Mouse (Mus musculus): Measurements from ENCODE around the gene Kcnn1. TPM values are rescaled to one million over a fixed set of nuclear protein-coding genes. Genes with fewer than 3 reads are reported as not detected.

Gene Kcnn1
- polyA plus RNA-seq, 1 experiment: 3.2 TPM

- Histone ChIP-seq H3K27ac (ENCODE audit: insufficient read depth, low read length) (no peak overlapping the region), H3K36me3 (ENCODE audit: control insufficient read depth, insufficient read depth, low read length, poor library complexity, severe bottlenecking) (no peaks in the 10 kb centered on the region), H3K9me3 (replicated peaks; ENCODE audit: control insufficient read depth, insufficient read depth, low read length, poor library complexity, severe bottlenecking) (no peaks in the 10 kb centered on the region), H3K4me3 (ENCODE audit: low read depth, low read length) (no peak overlapping the region), H3K9ac (ENCODE audit: low read depth, poor library complexity, severe bottlenecking) (no peak overlapping the region), H3K4me1 (ENCODE audit: control insufficient read depth, insufficient read depth, low read length) (peaks cover 9% of the 10 kb centered on the region), H3K27me3 (ENCODE audit: control insufficient read depth, insufficient read depth, low read length, poor library complexity, severe bottlenecking) (no peaks in the 10 kb centered on the region)
- TF ChIP-seq POLR2A (IDR thresholded peaks at IDR 0.05; ENCODE audit: insufficient read depth, low read length): no peak
Observed at GRCm38 (mm10) chr8:70852595-70853231, 10.3 kb downstream of the Kcnn1 start.

- Histone ChIP-seq H3K9ac (ENCODE audit: low read depth, poor library complexity, severe bottlenecking) (no peak overlapping the region), H3K9me3 (replicated peaks; ENCODE audit: control insufficient read depth, insufficient read depth, low read length, poor library complexity, severe bottlenecking) (no peaks in the 10 kb centered on the region)
- TF ChIP-seq EP300 (IDR thresholded peaks at IDR 0.05; ENCODE audit: insufficient read depth, low read depth, low read length): no peak
- no peak for TF ChIP-seq CTCF (IDR thresholded peaks at IDR 0.05; ENCODE audit: low read depth, low read length)
- no peak for TF ChIP-seq POLR2A (IDR thresholded peaks at IDR 0.05; ENCODE audit: insufficient read depth, low read length)
Observed at GRCm38 (mm10) chr8:70851837-70852236, 11.2 kb downstream of the Kcnn1 start.

GRCm38 (mm10) chr8:70850947-70851346 lies 12.1 kb downstream of the Kcnn1 start:
- Histone ChIP-seq H3K36me3 (ENCODE audit: control insufficient read depth, insufficient read depth, low read length, poor library complexity, severe bottlenecking) (no peaks in the 10 kb centered on the region), H3K4me3 (ENCODE audit: low read depth, low read length) (no peak overlapping the region), H3K4me1 (ENCODE audit: control insufficient read depth, insufficient read depth, low read length) (peaks cover 9% of the 10 kb centered on the region), H3K9ac (ENCODE audit: low read depth, poor library complexity, severe bottlenecking) (no peak overlapping the region), H3K9me3 (replicated peaks; ENCODE audit: control insufficient read depth, insufficient read depth, low read length, poor library complexity, severe bottlenecking) (no peaks in the 10 kb centered on the region), H3K27ac (ENCODE audit: insufficient read depth, low read length) (no peak overlapping the region), H3K27me3 (ENCODE audit: control insufficient read depth, insufficient read depth, low read length, poor library complexity, severe bottlenecking) (no peaks in the 10 kb centered on the region)
- no peak for TF ChIP-seq EP300 (IDR thresholded peaks at IDR 0.05; ENCODE audit: insufficient read depth, low read depth, low read length)
- no peak for TF ChIP-seq POLR2A (IDR thresholded peaks at IDR 0.05; ENCODE audit: insufficient read depth, low read length)
- TF ChIP-seq CTCF (IDR thresholded peaks at IDR 0.05; ENCODE audit: low read depth, low read length): no peak

More at GRCm38 (mm10) chr8:70851837-70852236, 11.2 kb downstream of the Kcnn1 start:
- no peak overlapping the region for H3K4me3 ChIP-seq (ENCODE audit: low read depth, low read length)
- no peaks in the 10 kb centered on the region for H3K27me3 ChIP-seq (ENCODE audit: control insufficient read depth, insufficient read depth, low read length, poor library complexity, severe bottlenecking)
- H3K27ac ChIP-seq (ENCODE audit: insufficient read depth, low read length): no peak overlapping the region
- H3K4me1 ChIP-seq (ENCODE audit: control insufficient read depth, insufficient read depth, low read length): peaks cover 9% of the 10 kb centered on the region
- H3K36me3 ChIP-seq (ENCODE audit: control insufficient read depth, insufficient read depth, low read length, poor library complexity, severe bottlenecking): no peaks in the 10 kb centered on the region

- no peak overlapping the region for H3K27ac ChIP-seq (ENCODE audit: insufficient read depth, low read length)
- peaks cover 9% of the 10 kb centered on the region for H3K4me1 ChIP-seq (ENCODE audit: control insufficient read depth, insufficient read depth, low read length)
- no peaks in the 10 kb centered on the region for H3K27me3 ChIP-seq (ENCODE audit: control insufficient read depth, insufficient read depth, low read length, poor library complexity, severe bottlenecking)
- H3K9ac ChIP-seq (ENCODE audit: low read depth, poor library complexity, severe bottlenecking): no peak overlapping the region
- H3K9me3 ChIP-seq (replicated peaks; ENCODE audit: control insufficient read depth, insufficient read depth, low read length, poor library complexity, severe bottlenecking): no peaks in the 10 kb centered on the region
- no peak overlapping the region for H3K4me3 ChIP-seq (ENCODE audit: low read depth, low read length)
- H3K36me3 ChIP-seq (ENCODE audit: control insufficient read depth, insufficient read depth, low read length, poor library complexity, severe bottlenecking): no peaks in the 10 kb centered on the region
- no peak for TF ChIP-seq CTCF (IDR thresholded peaks at IDR 0.05; ENCODE audit: low read depth, low read length)
- TF ChIP-seq EP300 (IDR thresholded peaks at IDR 0.05; ENCODE audit: insufficient read depth, low read depth, low read length): no peak
- no peak for TF ChIP-seq POLR2A (IDR thresholded peaks at IDR 0.05; ENCODE audit: insufficient read depth, low read length)
Observed at GRCm38 (mm10) chr8:70850132-70850845, 12.8 kb downstream of the Kcnn1 start.

- Histone ChIP-seq H3K36me3 (ENCODE audit: control insufficient read depth, insufficient read depth, low read length, poor library complexity, severe bottlenecking) (no peaks in the 10 kb centered on the region), H3K27me3 (ENCODE audit: control insufficient read depth, insufficient read depth, low read length, poor library complexity, severe bottlenecking) (no peaks in the 10 kb centered on the region), H3K9ac (ENCODE audit: low read depth, poor library complexity, severe bottlenecking) (no peak overlapping the region), H3K4me1 (ENCODE audit: control insufficient read depth, insufficient read depth, low read length) (peaks cover 9% of the 10 kb centered on the region), H3K4me3 (ENCODE audit: low read depth, low read length) (no peak overlapping the region), H3K9me3 (replicated peaks; ENCODE audit: control insufficient read depth, insufficient read depth, low read length, poor library complexity, severe bottlenecking) (no peaks in the 10 kb centered on the region), H3K27ac (ENCODE audit: insufficient read depth, low read length) (no peak overlapping the region)
- no peak for TF ChIP-seq CTCF (IDR thresholded peaks at IDR 0.05; ENCODE audit: low read depth, low read length)
- TF ChIP-seq POLR2A (IDR thresholded peaks at IDR 0.05; ENCODE audit: insufficient read depth, low read length): no peak
- TF ChIP-seq EP300 (IDR thresholded peaks at IDR 0.05; ENCODE audit: insufficient read depth, low read depth, low read length): no peak
Observed at GRCm38 (mm10) chr8:70849333-70849990, 13.6 kb downstream of the Kcnn1 start.
